ENCODE assay signal across 8 mouse cellular contexts in genomic region chr3:88717198-88717798, GRCm38 (mm10). TPM values are rescaled to one million over a fixed set of nuclear protein-coding genes. Genes with fewer than 3 reads are reported as not detected.
DNase-seq lines count a peak whose midpoint lies in the region; ATAC-seq and TF ChIP-seq lines count a peak whose summit lies in the region.

No protein-coding gene starts in this region.

- TF ChIP-seq POLR2A in MEL (IDR thresholded peaks at IDR 0.05; ENCODE audit: control insufficient read depth in 1 of 2, insufficient read depth in 1 of 2, low read depth in 1 of 2, low read length in 2 of 2, poor library complexity in 1 of 2) = no peak
- TF ChIP-seq POLR2A in limb, embryonic 14.5 days (IDR thresholded peaks at IDR 0.05; ENCODE audit: borderline replicate concordance, extremely low read depth, insufficient read depth, insufficient read length) = no peak

- 8% methylated on average over 9 of the region's 9 CpGs for WGBS in embryonic facial prominence, embryonic 13.5 days
- 8% methylated on average over 9 of the region's 9 CpGs for WGBS in hindbrain, embryonic 12.5 days
- WGBS in limb, embryonic 14.5 days = 10% methylated on average over 9 of the region's 9 CpGs
- WGBS in midbrain, embryonic 11.5 days = 9% methylated on average over 9 of the region's 9 CpGs

- H3K9me3 ChIP-seq in MEL (replicated peaks; ENCODE audit: insufficient read depth, low read length) = no peaks in the 10 kb centered on the region
- no peaks in the 10 kb centered on the region for H3K9me3 ChIP-seq in embryonic facial prominence, embryonic 13.5 days
- no peaks in the 10 kb centered on the region for H3K9me3 ChIP-seq in hindbrain, embryonic 12.5 days (replicated peaks)
- no peaks in the 10 kb centered on the region for H3K9me3 ChIP-seq in limb, embryonic 14.5 days (ENCODE audit: control insufficient read depth, low read length)
- H3K9me3 ChIP-seq in midbrain, embryonic 11.5 days (ENCODE audit: control insufficient read depth, low read length) = no peaks in the 10 kb centered on the region

- ATAC-seq in embryonic facial prominence, embryonic 13.5 days (ENCODE audit: insufficient number of reproducible peaks, insufficient read depth, low FRiP score, low TSS enrichment, low read depth) = no peak
- peak; percentile 77 for ATAC-seq in hindbrain, embryonic 12.5 days (ENCODE audit: low FRiP score)
- ATAC-seq in limb, embryonic 14.5 days (ENCODE audit: low FRiP score, low read depth) = peak; percentile 56; the same call in 1 of the 2 replicates
- peak; percentile 81 for ATAC-seq in midbrain, embryonic 11.5 days (ENCODE audit: low FRiP score)

- no peak for TF ChIP-seq EP300 in MEL (IDR thresholded peaks at IDR 0.05; ENCODE audit: low read depth in 1 of 2, low read length in 2 of 2)

- H3K9ac ChIP-seq in MEL (ENCODE audit: control insufficient read depth, low read depth, low read length, poor library complexity, severe bottlenecking) = peak overlapping the region; percentile 92
- peak overlapping the region; percentile 83 for H3K9ac ChIP-seq in embryonic facial prominence, embryonic 13.5 days
- peak overlapping the region; percentile 79 for H3K9ac ChIP-seq in hindbrain, embryonic 12.5 days
- peak overlapping the region; percentile 61 for H3K9ac ChIP-seq in limb, embryonic 14.5 days (ENCODE audit: low read depth, low read length, severe bottlenecking)
- peak overlapping the region; percentile 64 for H3K9ac ChIP-seq in midbrain, embryonic 11.5 days (ENCODE audit: low read length)

- no peak for TF ChIP-seq RAD21 in MEL (IDR thresholded peaks at IDR 0.05; ENCODE audit: low read depth, low read length)

- peaks cover 17 to 33% of the 10 kb centered on the region in 2 experiments for H3K36me3 ChIP-seq in MEL (ENCODE audit: control insufficient read depth in 1 of 2, insufficient read depth in 2 of 2, low read length in 2 of 2)
- H3K36me3 ChIP-seq in embryonic facial prominence, embryonic 13.5 days = peaks cover 56% of the 10 kb centered on the region
- H3K36me3 ChIP-seq in hindbrain, embryonic 12.5 days = peaks cover 45% of the 10 kb centered on the region
- peaks cover 40% of the 10 kb centered on the region for H3K36me3 ChIP-seq in limb, embryonic 14.5 days (ENCODE audit: control insufficient read depth, insufficient read depth, low read length)
- no peaks in the 10 kb centered on the region for H3K36me3 ChIP-seq in midbrain, embryonic 11.5 days (ENCODE audit: control insufficient read depth, insufficient read depth, low read length)

- peak overlapping the region; percentile 89 for H3K4me2 ChIP-seq in embryonic facial prominence, embryonic 13.5 days
- H3K4me2 ChIP-seq in hindbrain, embryonic 12.5 days (replicated peaks) = peak overlapping the region; percentile 84
- peak overlapping the region; percentile 76 for H3K4me2 ChIP-seq in limb, embryonic 14.5 days (replicated peaks; ENCODE audit: low read depth, low read length, severe bottlenecking)
- peak overlapping the region; percentile 64 for H3K4me2 ChIP-seq in midbrain, embryonic 11.5 days

- H3K4me3 ChIP-seq in MEL (ENCODE audit: control insufficient read depth in 1 of 2, insufficient read depth in 1 of 2, low read depth in 2 of 2, low read length in 2 of 2) = peak overlapping the region; percentile 95 to 98
- H3K4me3 ChIP-seq in embryonic facial prominence, embryonic 13.5 days = peak overlapping the region; percentile 75
- H3K4me3 ChIP-seq in hindbrain, embryonic 12.5 days = peak overlapping the region; percentile 78
- peak overlapping the region; percentile 70 for H3K4me3 ChIP-seq in limb, embryonic 14.5 days (replicated peaks; ENCODE audit: low read length)
- peak overlapping the region; percentile 64 for H3K4me3 ChIP-seq in midbrain, embryonic 11.5 days (ENCODE audit: low read depth, low read length)

- no peak for TF ChIP-seq CTCF in MEL (IDR thresholded peaks at IDR 0.05 in 2 of 3, conservative IDR thresholded peaks at IDR 0.05 in 1 of 3; ENCODE audit: control insufficient read depth in 1 of 3, insufficient read depth in 1 of 3, low read depth in 2 of 3, low read length in 3 of 3, poor library complexity in 1 of 3, severe bottlenecking in 1 of 3)

- H3K79me2 ChIP-seq in MEL (ENCODE audit: control insufficient read depth, insufficient read depth, low read length, poor library complexity) = peaks cover 8% of the 10 kb centered on the region; the same call in 1 of the 2 replicates

- peak overlapping the region; percentile 69 for H3K27ac ChIP-seq in MEL (ENCODE audit: control insufficient read depth, low read depth, low read length)
- H3K27ac ChIP-seq in embryonic facial prominence, embryonic 13.5 days = peak overlapping the region; percentile 73
- H3K27ac ChIP-seq in hindbrain, embryonic 12.5 days = peak overlapping the region; percentile 64; the same call in 1 of the 2 replicates
- peak overlapping the region; percentile 58; the same call in 1 of the 2 replicates for H3K27ac ChIP-seq in limb, embryonic 14.5 days (replicated peaks; ENCODE audit: low read depth, low read length)
- H3K27ac ChIP-seq in midbrain, embryonic 11.5 days (ENCODE audit: low read depth, low read length) = no peak overlapping the region; the same call in 1 of the 2 replicates

- DNase-seq in kidney, adult 11 months = peak; percentile 34
- DNase-seq in kidney, adult 9 months = no peak
- DNase-seq in MEL (ENCODE audit: low read depth, low spot score) = peak; percentile 66
- peak; percentile 20 for DNase-seq in limb, embryonic 14.5 days (ENCODE audit: low spot score)
- no peak for DNase-seq in midbrain, embryonic 11.5 days (ENCODE audit: low spot score, missing footprints)
- no peak for DNase-seq in B cell, adult 2 months

- H3K4me1 ChIP-seq in MEL (ENCODE audit: control insufficient read depth in 1 of 2, insufficient read depth in 2 of 2, low read length in 2 of 2) = peaks cover 19 to 20% of the 10 kb centered on the region in 2 experiments
- peaks cover 17% of the 10 kb centered on the region for H3K4me1 ChIP-seq in embryonic facial prominence, embryonic 13.5 days
- H3K4me1 ChIP-seq in hindbrain, embryonic 12.5 days = peaks cover 15% of the 10 kb centered on the region
- H3K4me1 ChIP-seq in limb, embryonic 14.5 days (ENCODE audit: control insufficient read depth, insufficient read depth, low read length) = no peaks in the 10 kb centered on the region
- H3K4me1 ChIP-seq in midbrain, embryonic 11.5 days (ENCODE audit: control insufficient read depth, insufficient read depth, low read length) = peaks cover 3% of the 10 kb centered on the region; the same call in 1 of the 2 replicates

- H3K27me3 ChIP-seq in MEL (ENCODE audit: control insufficient read depth in 1 of 2, insufficient read depth in 2 of 2, low read length in 2 of 2) = no peaks in the 10 kb centered on the region
- no peaks in the 10 kb centered on the region for H3K27me3 ChIP-seq in embryonic facial prominence, embryonic 13.5 days
- no peaks in the 10 kb centered on the region for H3K27me3 ChIP-seq in hindbrain, embryonic 12.5 days
- no peaks in the 10 kb centered on the region for H3K27me3 ChIP-seq in limb, embryonic 14.5 days (ENCODE audit: control insufficient read depth, insufficient read depth, low read length)
- no peaks in the 10 kb centered on the region for H3K27me3 ChIP-seq in midbrain, embryonic 11.5 days (ENCODE audit: control insufficient read depth, insufficient read depth, low read length)

TF ChIP-seq in MEL, 35 proteins besides CTCF, POLR2A, EP300 and RAD21 (continues in another document):
- TF ChIP-seq ELF1 (IDR thresholded peaks at IDR 0.05; ENCODE audit: low read depth, low read length) = 0 out of 2 replicates have a peak, but pooled peaks have one; percentile 17
- no peak; the same call in 1 of the 2 replicates for TF ChIP-seq CHD1 (IDR thresholded peaks at IDR 0.05; ENCODE audit: low read depth, low read length)
- TF ChIP-seq TAL1 (IDR thresholded peaks at IDR 0.05; ENCODE audit: low read length) = no peak
- TF ChIP-seq MAFK (IDR thresholded peaks at IDR 0.05; ENCODE audit: borderline replicate concordance, low read depth, low read length) = no peak
- TF ChIP-seq SMC3 (IDR thresholded peaks at IDR 0.05; ENCODE audit: low read depth, low read length) = no peak
- TF ChIP-seq BHLHE40 (IDR thresholded peaks at IDR 0.05; ENCODE audit: borderline replicate concordance, low read depth, low read length) = no peak
- no peak for TF ChIP-seq JUND (IDR thresholded peaks at IDR 0.05; ENCODE audit: low read depth, low read length)

RNA-seq across cellular contexts. Expression of gene Rit1, which starts 0.7 kb away (rescaled TPM):
- total RNA-seq in MEL (2012; rRNA removed) = 28.7 and 38.6 TPM in 2 replicates
- 10 to 100 TPM in 1 of 2 experiments, not detected in 1; 34.1 TPM for polyA plus RNA-seq in MEL (2012; ENCODE audit: insufficient read depth in 1 of 2, insufficient read length in 2 of 2, low read depth in 1 of 2, low replicate concordance in 2 of 2, missing spikeins in 1 of 2)
- 51.4 and 54.4 TPM in 2 replicates for polyA plus RNA-seq in embryonic facial prominence, embryonic 13.5 days (2015; fragmentation: Nextera tagmentation; extraction: Ambion mirVana)
- polyA plus RNA-seq in hindbrain, embryonic 12.5 days (2016; fragmentation: Nextera tagmentation; extraction: Ambion mirVana) = 43.6 and 47.1 TPM in 2 replicates
- polyA plus RNA-seq in limb, embryonic 14.5 days (2012; rRNA removed) = 46.8 and 47.4 TPM in 2 replicates
- 62.4 and 64.3 TPM in 2 replicates for polyA plus RNA-seq in limb, embryonic 14.5 days (2014; fragmentation: Nextera tagmentation; extraction: Ambion mirVana)
- polyA plus RNA-seq in midbrain, embryonic 11.5 days (2014; fragmentation: Nextera tagmentation; extraction: Ambion mirVana) = 43.8 and 48.8 TPM in 2 replicates

RNA-seq across cellular contexts. Expression of gene Khdc4, which starts 31.7 kb away (rescaled TPM):
- total RNA-seq in MEL (2012; rRNA removed) = 43.4 and 47.4 TPM in 2 replicates
- polyA plus RNA-seq in MEL (2012; ENCODE audit: insufficient read depth in 1 of 2, insufficient read length in 2 of 2, low read depth in 1 of 2, low replicate concordance in 2 of 2, missing spikeins in 1 of 2) = 10 to 100 TPM in 1 of 2 experiments, not detected in 1; 71.0 TPM
- polyA plus RNA-seq in embryonic facial prominence, embryonic 13.5 days (2015; fragmentation: Nextera tagmentation; extraction: Ambion mirVana) = 92.5 and 106 TPM in 2 replicates
- 117 and 119 TPM in 2 replicates for polyA plus RNA-seq in hindbrain, embryonic 12.5 days (2016; fragmentation: Nextera tagmentation; extraction: Ambion mirVana)
- 144 and 167 TPM in 2 replicates for polyA plus RNA-seq in limb, embryonic 14.5 days (2012; rRNA removed)
- polyA plus RNA-seq in limb, embryonic 14.5 days (2014; fragmentation: Nextera tagmentation; extraction: Ambion mirVana) = 78.0 and 89.1 TPM in 2 replicates
- polyA plus RNA-seq in midbrain, embryonic 11.5 days (2014; fragmentation: Nextera tagmentation; extraction: Ambion mirVana) = 107 and 109 TPM in 2 replicates

RNA-seq across cellular contexts. Expression of gene Syt11, which starts 57.7 kb away (rescaled TPM):
- total RNA-seq in MEL (2012; rRNA removed) = 0.19 and 0.56 TPM in 2 replicates
- 1 to 10 TPM in 1 of 2 experiments, not detected in 1; 1.4 TPM for polyA plus RNA-seq in MEL (2012; ENCODE audit: insufficient read depth in 1 of 2, insufficient read length in 2 of 2, low read depth in 1 of 2, low replicate concordance in 2 of 2, missing spikeins in 1 of 2)
- 16.9 and 19.7 TPM in 2 replicates for polyA plus RNA-seq in embryonic facial prominence, embryonic 13.5 days (2015; fragmentation: Nextera tagmentation; extraction: Ambion mirVana)
- 153 and 157 TPM in 2 replicates for polyA plus RNA-seq in hindbrain, embryonic 12.5 days (2016; fragmentation: Nextera tagmentation; extraction: Ambion mirVana)
- polyA plus RNA-seq in limb, embryonic 14.5 days (2012; rRNA removed) = 15.3 and 17.5 TPM in 2 replicates
- 13.9 and 20.8 TPM in 2 replicates for polyA plus RNA-seq in limb, embryonic 14.5 days (2014; fragmentation: Nextera tagmentation; extraction: Ambion mirVana)
- 178 and 180 TPM in 2 replicates for polyA plus RNA-seq in midbrain, embryonic 11.5 days (2014; fragmentation: Nextera tagmentation; extraction: Ambion mirVana)

Comparison
In these comparisons a context has a peak if more than half of its experiments do, and no peak if none do; other contexts are left out.
1. DNase-seq: peak in kidney, adult 11 months (single experiment), MEL (single experiment) and limb, embryonic 14.5 days (single experiment); none in kidney, adult 9 months (single experiment), midbrain, embryonic 11.5 days (single experiment) and B cell, adult 2 months (0 of 2).
2. Peak in every context shown above with its lines, with median percentiles within 50 percentile points of each other: H3K4me3 ChIP-seq, H3K9ac ChIP-seq and H3K4me2 ChIP-seq.